Mouse (Mus musculus) adrenal gland, postnatal 36 days (tissue): ENCODE measurements around the gene Vamp1. TPM values are rescaled to one million over a fixed set of nuclear protein-coding genes. Genes with fewer than 3 reads are reported as not detected.

ENCODE experiments used
- DNase-seq, 2 experiments: peaks; one replicate each; pipeline ENCODE4 v3.0.0; 2021; ENCODE audit warnings: mixed read lengths in 1 of 2
- total RNA-seq, 2 experiments: library from RNA; stranded (reverse); gene quantifications; 2 replicates each; pipeline ENCODE4 v1.2.3; 2021

Vamp1 gene
- total RNA-seq, 2 experiments from 2014 or later, result 34.4 to 40.2 TPM

DNA sequence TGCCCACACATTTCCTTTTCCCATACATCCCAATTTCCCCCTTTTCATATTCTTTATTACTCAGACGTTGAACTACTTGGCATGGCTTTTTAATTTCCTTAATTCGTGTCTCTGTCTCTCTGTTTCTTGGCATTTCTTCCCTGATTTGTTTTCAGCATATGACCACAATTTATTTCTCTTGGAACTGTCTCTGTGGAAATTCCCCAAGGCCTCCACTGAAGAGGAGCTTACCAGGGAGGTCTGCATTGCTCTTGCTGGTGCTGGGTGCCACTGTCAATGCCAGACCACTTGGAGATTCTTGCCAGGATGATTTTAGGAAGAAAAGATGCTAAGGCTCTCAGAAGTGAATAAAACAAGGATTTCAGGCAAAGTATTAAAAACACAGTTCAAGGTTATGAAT lies 2.7 kb upstream of the Vamp1 start:
- DNase-seq, result peak in 1 of 2 experiments; percentile 38

DNA sequence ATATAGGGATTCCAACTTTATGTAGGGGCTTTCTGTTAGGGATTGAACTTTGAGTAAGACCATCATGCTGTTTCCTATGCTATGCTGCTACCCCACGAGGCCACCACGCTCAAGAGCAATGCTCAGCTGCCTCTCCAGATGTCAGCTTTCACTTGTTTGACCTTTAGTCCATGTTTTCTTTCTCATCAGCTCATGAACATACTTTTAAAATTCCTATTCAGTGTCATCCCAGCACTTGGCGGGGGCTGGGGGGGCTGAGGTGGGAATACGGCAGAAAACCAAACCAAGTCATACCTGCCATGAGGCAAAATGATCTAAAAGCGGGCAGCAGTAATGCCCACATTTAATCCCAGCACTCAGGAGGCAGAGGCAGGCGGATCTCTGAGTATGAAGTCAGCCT lies 2.2 kb upstream of the Vamp1 start:
- DNase-seq, result no peak

DNA sequence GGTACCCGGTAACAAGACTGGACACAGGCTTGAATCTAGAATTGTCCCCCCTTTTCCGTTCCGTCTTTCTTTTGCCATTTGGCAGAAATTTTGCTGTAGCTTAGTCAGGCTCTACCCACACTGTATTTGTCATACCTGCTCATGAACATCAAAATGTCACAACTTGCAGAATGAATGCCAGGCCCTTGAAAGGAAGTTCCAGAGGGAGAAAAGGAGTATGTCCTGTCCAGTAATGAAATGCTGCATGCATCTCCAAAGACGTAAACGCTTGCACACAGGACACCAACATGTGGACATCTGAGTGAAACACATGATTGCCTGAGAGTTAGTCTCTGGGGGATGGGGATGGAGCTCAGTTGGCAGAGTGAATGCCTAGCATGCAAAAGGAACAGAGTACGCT lies 1.6 kb upstream of the Vamp1 start:
- DNase-seq, result no peak

DNA sequence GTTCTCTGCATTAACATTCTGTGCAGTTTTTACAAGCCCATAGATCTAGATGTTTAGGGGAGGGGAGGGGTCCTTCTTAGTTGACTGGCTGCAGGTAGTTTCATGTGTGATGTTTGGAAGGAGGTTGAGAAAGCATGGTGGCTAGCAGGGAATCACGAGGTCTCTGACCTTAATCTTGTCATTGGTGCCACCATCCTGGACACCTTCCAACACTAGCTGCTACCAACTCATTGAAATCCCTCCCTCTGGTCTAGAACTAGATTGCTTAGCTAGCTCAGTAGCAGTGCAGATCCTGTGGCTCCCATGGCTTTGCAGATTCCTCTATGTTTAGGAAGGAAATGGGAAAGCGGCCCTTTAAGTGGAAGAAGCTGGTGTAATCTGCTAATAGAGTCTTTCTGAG lies 1.5 kb downstream of the Vamp1 start:
- peak; percentile 66 to 72 for DNase-seq

DNA sequence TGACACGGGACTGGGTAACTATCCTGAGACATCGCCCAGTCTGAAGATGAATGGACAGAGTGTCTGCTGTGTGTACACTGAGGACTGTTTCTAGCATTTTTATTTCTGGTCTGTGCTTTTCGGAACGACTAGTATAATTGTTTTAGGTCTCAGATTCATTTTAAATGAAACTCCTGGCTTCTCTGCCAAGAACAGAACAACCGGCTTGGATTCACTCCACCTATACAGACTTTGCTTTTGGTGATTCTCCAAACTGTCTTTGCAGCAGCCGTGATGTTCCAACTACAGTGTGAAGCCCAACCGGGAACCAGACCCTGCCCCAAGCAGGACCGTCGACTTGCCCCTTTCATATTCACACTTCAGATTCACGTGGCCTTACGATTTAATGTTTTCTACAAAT lies 2.5 kb downstream of the Vamp1 start:
- DNase-seq, result no peak

DNA sequence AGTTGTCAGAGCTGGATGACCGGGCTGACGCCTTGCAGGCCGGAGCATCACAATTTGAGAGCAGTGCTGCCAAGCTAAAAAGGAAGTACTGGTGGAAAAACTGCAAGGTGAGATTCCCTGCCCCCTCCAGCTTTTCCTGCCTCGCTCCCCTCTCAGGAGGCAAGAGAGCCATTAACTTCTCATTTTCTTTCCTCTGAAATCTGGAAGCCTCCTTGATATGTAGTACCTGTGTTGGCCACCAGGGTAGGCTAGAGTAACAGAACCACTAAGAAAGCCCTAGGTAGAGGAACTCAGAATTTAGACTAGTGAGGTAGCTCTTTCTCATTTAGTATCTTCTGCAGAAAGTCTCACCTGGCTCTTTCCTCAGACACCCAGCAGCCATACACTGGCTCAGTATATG lies 3.6 kb downstream of the Vamp1 start:
- peak; percentile 47 to 50 for DNase-seq

DNA sequence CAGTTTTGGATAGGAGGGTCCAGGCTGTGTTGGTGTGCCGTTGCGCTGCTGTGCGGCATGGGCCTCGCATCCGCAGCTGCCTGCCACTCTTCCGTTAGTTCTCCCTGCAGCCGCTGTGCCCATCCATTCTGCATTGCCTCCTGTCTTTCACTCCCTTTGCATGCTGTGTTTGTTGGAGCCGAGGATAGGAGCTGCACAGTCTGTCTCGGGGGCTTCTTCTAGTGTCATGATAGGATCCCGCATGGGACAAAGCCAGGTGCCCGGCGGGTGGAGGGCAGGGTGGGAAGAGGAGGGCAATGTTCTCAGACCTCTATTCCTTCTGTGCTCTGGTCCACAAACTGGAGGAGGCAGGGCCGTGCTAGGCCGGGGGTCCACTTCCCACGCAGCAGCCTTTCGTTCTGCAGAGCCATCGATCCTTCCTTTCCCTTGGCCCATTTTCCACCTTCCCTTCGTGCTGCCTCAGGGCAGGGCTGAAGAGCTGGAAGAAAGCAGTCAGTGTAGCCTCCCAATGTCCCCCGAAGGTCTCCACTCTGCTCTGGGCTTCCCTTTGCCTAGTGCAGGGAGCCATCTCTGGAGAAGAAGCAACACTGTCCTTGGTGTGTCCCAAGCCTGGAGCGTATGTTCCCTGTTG lies 5.9 kb downstream of the Vamp1 start:
- DNase-seq, result no peak

DNA sequence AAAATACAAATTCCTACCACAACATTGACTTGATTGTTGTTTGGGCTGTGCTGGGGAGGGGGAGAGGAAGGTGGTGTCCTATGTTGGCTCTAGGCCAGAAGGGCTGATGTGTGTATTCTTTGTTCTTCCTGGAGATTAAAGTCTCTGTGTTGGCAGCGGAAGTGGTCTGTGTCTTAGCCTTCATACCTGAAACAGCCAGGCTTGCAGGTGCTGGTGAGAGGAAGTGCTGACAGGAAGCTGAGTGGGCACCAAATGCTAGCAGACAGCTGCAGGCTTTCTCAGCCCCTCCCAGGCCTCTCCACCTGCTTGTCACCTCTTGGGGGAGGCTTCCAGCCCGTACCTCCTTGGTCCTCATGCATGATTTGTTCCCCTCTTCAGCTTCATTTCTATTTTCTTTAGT lies 6.8 kb downstream of the Vamp1 start:
- DNase-seq, result no peak

DNA sequence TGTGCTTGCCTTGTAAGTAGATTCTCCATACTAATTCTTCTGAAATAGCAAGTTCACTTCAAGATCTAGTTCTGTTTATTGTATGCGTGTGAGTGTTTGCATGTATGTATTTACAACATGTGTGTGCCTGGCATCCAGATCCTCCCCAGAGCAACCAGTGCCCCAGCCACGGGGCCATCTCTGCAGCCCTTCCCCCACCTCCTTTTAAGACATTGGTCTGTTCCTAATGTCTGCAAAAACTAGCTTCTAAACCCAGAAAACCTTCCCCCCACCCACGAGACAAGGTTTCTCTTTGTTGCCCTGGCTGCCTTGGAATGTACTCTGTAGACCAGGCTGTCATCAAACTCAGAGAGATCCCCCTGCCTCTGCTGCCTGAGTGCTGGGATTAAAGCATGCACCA lies 7.2 kb downstream of the Vamp1 start:
- no peak for DNase-seq

DNA sequence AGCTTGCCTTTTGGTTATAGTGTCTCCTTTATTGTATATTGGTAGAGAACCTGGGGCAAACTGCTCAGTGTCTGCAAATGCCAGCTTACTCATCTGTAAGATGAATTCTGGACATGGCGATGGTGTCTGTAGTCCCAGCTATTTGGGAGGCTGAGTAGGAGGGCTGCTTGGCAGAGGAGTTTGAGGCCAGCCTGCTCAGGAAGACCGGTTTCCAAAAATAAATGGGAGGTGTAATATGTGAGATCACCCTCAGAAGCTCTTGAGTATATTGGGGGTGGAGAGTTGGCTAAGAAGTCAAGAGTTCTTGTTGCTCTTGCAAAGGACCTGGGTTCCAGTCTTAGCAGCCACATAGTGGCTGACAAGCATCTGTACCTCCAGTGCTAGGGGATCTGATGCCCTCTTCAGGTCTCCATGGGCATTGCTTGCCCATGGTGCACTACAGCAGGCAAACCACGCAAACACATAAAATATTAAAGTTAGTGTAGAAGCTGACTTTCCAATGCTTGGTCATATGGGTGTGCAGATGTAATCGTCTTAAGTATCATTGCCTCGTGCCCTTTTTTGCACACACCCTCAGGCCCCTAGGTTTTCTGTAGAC lies 10.3 kb downstream of the Vamp1 start:
- peak in 1 of 2 experiments; percentile 50 for DNase-seq

DNA sequence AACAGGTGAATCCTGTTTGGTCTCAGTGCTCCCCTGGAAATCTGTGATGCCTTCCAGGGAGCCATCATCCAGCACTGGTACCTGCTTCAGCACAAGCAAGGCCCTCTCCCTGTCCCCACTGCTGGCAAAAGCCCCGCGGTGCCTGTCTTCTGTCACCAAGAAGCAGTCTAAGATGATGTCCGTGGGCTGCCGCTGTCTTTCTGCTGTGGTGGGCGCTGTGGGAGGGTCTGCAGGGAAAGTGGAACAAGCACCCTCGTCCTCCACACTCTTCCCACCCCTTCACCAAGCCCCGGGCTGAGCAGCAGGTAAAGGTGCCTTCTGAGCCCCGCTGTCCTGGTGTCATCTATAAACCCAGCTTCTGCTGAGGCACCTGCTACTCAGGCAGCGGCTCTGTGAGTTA lies 15.2 kb downstream of the Vamp1 start:
- DNase-seq, result no peak

DNA sequence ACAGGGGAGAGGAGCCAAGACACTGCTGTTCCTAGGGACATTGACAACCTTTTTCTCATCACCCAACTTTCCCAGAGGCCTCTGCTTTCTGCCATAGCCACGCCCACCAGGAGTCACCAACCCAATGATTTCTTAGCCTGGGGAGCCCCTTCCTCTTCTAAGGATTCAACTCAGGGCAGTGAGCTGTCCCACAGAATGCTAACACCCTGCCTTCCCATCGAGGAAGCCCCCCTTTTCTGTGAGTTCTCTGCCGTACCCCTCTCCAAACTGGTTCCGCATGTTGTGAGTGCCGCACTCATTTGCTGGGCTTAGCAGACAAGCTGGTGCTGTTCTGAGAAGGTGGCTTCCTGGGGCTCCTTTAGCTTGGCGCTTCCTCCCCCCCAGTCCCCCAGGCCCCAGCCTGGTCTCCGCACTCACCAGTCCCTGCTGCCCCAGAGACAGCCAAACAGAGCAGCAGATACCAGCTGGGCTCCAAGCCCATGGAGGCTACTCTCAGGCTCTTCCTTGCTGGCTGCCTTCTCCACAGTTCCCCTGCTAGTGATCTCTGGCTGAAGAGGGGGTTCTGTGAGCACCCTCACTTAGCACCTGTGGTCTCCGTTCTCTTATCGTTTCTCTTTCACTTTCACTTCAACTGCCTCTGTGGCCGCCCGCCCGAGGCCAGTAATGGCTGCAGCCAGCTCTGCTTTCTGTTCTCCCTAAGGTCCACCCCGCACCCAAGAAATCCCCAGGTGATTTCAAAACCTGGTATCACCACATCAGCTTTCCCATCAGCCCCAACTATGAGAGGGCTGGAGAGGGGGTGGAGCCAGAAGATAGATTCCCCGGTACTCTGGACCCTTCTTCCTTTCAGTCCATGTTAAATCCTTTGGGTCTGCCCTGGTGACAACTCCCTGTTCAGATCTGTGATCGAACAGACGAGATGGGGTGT lies 16.0 kb downstream of the Vamp1 start, which contains the start of gene Tapbpl:
Gene Tapbpl, minus strand, starts transcription at position 744 of the 928 bp plus-strand sequence.
- DNase-seq, result peak; percentile 77 to 80

DNA sequence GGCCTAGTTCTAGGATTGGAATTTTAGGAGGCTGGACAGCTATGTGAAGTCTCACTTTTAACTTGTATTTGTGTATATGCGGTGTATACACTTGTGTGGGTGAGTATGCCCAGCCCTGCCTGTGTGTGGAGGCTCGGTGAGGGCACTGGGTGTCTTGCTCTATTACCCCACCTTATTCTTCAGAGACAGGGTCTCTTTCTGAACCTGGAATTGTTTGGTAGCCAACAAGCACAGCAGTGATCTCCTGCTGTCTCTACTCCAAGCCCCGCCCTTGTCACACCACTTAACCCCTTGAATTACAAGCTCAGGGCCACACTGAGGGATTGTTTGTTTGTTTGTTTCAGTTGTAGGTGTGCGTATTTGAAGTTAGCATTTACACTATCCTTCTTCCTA lies 16.7 kb downstream of the Vamp1 start:
- DNase-seq, result no peak

DNA sequence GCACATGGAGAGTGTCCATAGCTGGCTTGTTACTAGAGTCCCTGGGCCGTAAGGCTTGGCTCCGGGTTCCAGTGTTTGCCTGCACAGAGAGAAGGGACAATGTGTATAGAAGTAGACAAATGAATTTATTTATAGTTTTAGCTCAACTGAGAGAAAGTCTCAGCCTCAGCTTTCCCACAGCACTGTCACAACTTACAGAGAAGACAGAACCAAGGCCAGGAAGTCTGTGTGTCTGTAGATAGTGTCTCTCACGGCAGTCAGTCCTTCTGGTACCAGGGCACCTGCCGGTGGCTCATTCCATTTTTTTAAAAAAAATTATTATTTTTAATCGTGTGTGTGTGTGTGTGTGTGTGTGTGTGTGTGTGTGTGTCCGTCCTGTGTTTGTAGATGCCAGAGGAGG lies 17.2 kb downstream of the Vamp1 start:
- no peak for DNase-seq

DNA sequence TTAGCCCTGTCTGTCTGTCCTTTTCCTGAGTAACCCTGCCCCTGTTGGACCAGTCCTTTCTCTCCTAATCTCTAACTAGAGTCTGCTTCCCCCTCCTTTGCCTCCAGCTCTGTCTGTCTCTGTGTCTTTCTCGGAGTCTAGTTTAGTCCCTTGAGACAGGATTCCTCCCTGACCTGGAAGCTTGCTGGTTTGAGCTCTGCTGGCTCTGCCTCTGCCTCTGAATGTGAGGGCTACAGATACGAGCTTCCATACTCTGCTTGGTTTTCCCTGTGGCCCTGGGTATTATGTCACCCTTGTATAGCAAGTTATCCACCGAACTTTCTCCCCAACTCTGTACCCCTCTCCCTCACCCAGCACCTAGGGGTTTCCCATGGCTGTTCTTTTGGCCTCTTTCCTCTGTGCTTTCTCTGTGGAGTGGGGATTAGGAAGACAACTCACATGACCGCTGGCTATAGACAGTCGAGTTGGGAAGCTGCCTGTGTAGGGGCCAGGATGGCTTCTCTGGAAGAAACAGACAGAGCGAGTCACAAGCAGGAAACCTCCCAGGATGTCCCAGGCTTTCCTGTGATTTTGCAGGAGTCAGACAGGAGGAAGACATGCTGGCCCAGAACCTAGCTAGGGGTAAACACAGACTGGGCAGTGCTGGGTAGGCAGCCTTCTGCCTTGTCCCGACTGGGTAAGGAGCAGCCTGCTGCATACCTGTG lies 18.6 kb downstream of the Vamp1 start:
- no peak for DNase-seq

DNA sequence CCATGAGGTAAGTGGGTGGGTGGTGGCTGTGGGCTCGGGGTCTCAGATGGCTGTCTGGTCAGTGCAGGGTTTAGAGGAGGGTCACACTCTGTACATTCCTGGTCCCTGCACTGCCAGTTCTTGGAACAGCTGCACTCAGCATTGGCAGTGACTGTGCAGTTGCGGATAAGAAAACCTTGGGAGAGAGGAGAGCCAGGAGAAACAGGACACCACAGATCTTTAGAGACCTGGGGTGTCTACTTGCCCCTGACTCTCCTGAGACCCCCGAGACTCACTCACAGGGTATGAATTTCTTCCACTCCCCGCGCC lies 19.1 kb downstream of the Vamp1 start:
- no peak for DNase-seq

DNA sequence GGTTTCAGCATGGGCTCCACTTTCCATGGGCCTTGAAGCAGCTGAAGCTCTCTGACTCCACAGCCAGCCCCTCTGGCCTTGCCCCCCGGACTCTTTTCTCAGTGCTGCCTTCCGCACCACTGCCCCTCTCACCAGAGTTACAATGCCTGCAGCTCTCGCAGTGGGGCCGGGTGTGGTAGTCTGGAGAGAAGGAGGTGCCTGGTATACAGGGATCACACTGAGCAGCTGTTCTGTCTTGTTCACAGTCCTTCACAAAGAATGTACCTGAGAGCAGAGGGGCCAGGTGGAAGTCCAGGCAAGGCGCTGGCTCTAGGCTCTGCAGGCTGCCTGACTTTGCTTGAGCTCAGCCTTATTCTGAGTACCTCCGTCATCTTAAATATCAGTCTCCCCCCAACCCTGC lies 21.0 kb downstream of the Vamp1 start:
- no peak for DNase-seq

DNA sequence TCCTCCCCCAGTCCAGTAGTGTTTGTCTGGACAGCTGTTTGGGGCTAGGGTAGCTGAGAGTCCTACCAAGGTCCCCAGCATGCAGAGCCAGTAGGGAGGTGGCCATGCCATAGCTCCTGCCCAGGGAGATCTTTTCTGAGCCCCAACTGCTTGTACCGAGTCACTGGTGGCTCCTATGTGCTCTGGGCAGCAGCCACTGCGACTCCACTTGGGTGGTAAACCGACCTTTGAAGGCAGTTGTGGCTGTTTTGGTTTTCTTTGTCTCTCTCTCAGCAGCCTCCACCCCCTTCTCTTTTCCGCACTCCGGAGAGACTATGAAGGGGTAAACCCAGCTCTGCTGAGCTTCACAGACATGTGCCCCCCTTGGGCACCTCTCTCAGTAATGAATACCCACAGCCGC lies 21.4 kb downstream of the Vamp1 start, which contains the start of gene Cd27:
Gene Cd27, minus strand, starts transcription at position 229 of the 400 bp plus-strand sequence.
- DNase-seq, result no peak

DNA sequence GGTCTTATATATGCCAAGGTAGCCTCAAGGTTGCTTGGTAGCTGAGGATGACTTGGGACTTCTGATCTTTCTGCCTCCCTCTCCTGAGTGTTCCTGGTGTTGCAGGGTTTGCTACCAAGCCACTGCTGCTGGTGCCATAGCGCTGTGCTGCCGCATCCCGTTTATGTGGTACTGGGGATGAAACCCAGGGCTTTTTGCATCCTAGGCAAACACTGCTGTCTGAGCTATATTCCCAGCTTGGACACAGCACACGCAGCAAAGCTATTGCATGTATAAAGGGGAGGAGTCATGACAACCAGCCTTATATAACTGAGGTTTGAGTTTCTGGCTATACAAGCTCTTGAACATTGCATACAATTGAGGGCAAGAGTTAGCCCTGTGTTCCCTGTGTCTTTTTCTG lies 22.1 kb downstream of the Vamp1 start:
- no peak for DNase-seq

DNA sequence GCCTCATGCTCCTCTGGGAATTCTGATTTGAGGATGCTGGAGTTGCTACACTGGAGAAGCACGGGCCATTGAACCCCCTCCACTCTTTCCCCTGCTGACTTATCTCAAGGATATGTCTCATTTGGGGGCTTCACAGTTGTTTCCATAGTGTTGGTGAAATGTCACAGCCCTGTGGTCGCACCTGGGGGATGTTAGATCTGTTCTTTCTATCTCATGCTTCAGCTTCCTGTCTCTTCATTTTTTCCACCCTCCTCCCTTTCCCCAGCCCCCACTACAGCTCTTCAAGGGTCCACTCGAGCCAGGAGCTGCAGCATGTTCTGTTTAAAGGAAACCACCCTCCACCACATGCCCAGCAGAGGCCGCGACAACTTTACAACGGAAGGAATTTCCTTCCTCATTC lies 23.0 kb downstream of the Vamp1 start:
- DNase-seq, result no peak

DNA sequence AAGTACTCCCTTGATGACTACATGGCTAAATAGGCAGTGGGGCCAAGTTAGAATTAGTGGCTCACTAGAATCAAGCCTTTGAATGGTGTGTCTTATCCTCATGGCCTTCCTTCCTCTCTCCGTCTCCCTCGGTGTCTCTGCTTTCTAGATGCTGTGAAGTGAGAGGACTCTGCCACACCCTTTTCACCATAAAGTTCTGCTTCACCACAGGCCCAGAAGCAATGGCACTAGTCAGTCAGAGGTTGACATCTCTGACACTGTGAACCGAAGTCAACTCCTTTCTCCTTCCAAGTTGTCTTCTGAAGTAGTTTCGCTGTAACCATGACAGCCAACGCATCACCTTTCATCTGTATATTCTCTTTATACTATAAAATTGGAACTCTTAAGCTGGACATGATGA lies 24.2 kb downstream of the Vamp1 start:
- DNase-seq, result no peak

DNA sequence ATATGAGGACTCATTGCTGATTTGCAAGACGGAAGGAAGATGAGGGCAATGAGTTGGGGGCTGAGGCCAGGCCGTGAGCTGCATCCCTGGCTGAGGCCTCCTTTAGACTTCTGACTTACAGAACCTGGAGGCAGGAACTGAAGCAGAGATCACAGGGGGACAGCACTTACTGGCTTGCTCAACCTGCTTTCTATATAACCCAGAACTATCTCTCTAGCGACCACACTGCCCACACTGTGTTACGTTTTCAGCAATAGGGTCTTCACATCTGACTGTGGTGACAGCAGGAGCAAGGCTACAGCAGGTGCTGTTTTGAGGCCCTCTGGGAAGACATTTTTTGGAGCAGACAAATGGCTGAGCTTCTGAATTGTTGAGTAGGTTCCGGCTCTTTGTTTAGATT lies 25.3 kb downstream of the Vamp1 start:
- DNase-seq, result no peak

DNA sequence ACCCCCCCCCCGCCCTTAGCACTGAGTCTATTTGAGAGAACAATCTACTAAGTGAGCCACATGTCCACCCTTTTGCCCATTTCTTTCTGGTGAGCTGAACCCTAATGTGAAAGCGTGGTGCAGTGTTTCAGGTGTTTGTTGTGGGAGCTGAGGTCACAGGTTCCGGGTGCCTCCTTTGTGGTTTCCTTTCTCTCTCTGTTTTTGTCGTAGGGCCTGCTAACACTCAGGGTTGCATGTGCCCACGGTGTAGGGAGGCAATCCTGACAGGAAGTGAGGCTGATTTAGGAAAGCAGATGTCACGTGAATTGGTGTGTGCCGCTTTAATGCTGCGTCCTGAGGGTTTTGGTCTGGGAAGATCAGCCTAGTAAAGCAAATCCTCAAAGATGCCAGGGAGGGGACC lies 26.2 kb downstream of the Vamp1 start:
- no peak for DNase-seq
